In genomic region chr7:3288976-3289970, GRCm38 (mm10) we compare ENCODE assay signal across 8 mouse cellular contexts. TPM values are rescaled to one million over a fixed set of nuclear protein-coding genes. Genes with fewer than 3 reads are reported as not detected.
DNase-seq lines count a peak whose midpoint lies in the region; ATAC-seq lines count a peak whose summit lies in the region.

Myadm (plus strand) TSS chr7:3289080.
Prkcg (plus strand) TSS chr7:3289179.

- 0 out of 2 replicates have a peak, but pooled peaks cover 4% of the 10 kb centered on the region for H3K36me3 ChIP-seq in embryonic facial prominence, embryonic 14.5 days (ENCODE audit: control insufficient read depth, insufficient read depth, low read length)
- peaks cover 9% of the 10 kb centered on the region for H3K36me3 ChIP-seq in heart, embryonic 12.5 days
- H3K36me3 ChIP-seq in kidney, embryonic 15.5 days: peaks cover 7% of the 10 kb centered on the region
- no peaks in the 10 kb centered on the region for H3K36me3 ChIP-seq in liver, embryonic 12.5 days
- H3K36me3 ChIP-seq in stomach, embryonic 15.5 days: no peaks in the 10 kb centered on the region

- peak within 1 kb of the TSS; percentile 95 for H3K27ac ChIP-seq in embryonic facial prominence, embryonic 14.5 days (replicated peaks; ENCODE audit: low read depth, low read length)
- peak within 1 kb of the TSS; percentile 96 for H3K27ac ChIP-seq in heart, embryonic 12.5 days (ENCODE audit: poor library complexity, severe bottlenecking)
- H3K27ac ChIP-seq in kidney, embryonic 15.5 days: peak within 1 kb of the TSS; percentile 88
- peak within 1 kb of the TSS; percentile 62; the same call in 1 of the 2 replicates for H3K27ac ChIP-seq in liver, embryonic 12.5 days
- peak within 1 kb of the TSS; percentile 94 for H3K27ac ChIP-seq in stomach, embryonic 15.5 days

- peak within 1 kb of the TSS; percentile 69 for H3K9ac ChIP-seq in embryonic facial prominence, embryonic 14.5 days (ENCODE audit: low read depth, low read length)
- H3K9ac ChIP-seq in heart, embryonic 12.5 days: peak within 1 kb of the TSS; percentile 81
- peak within 1 kb of the TSS; percentile 51 for H3K9ac ChIP-seq in kidney, embryonic 15.5 days
- H3K9ac ChIP-seq in liver, embryonic 12.5 days: peak within 1 kb of the TSS; percentile 57
- H3K9ac ChIP-seq in stomach, embryonic 15.5 days: peak within 1 kb of the TSS; percentile 52

- 3% methylated on average over 25 of the region's 30 CpGs for WGBS in embryonic facial prominence, embryonic 14.5 days
- WGBS in heart, embryonic 12.5 days: 2% methylated on average over 30 of the region's 30 CpGs
- WGBS in kidney, embryonic 15.5 days: 2% methylated on average over 30 of the region's 30 CpGs
- 4% methylated on average over 30 of the region's 30 CpGs for WGBS in liver, embryonic 12.5 days (ENCODE audit: insufficient replicate concordance)
- 1% methylated on average over 30 of the region's 30 CpGs for WGBS in stomach, embryonic 15.5 days

- peak; percentile 52 for ATAC-seq in embryonic facial prominence, embryonic 14.5 days (ENCODE audit: low read depth)
- peak; percentile 40; the same call in 1 of the 2 replicates for ATAC-seq in heart, embryonic 12.5 days (ENCODE audit: insufficient number of reproducible peaks, low FRiP score)
- peak; percentile 49 for ATAC-seq in kidney, embryonic 15.5 days (replicated peaks; ENCODE audit: low FRiP score)
- peak; percentile 59 for ATAC-seq in liver, embryonic 12.5 days
- ATAC-seq in stomach, embryonic 15.5 days (ENCODE audit: insufficient read depth, low FRiP score, low read depth): peak; percentile 40

- H3K27me3 ChIP-seq in embryonic facial prominence, embryonic 14.5 days (replicated peaks; ENCODE audit: control insufficient read depth, insufficient read depth, low read length): no peaks in the 10 kb centered on the region
- no peaks in the 10 kb centered on the region for H3K27me3 ChIP-seq in heart, embryonic 12.5 days (replicated peaks)
- no peaks in the 10 kb centered on the region for H3K27me3 ChIP-seq in kidney, embryonic 15.5 days
- H3K27me3 ChIP-seq in liver, embryonic 12.5 days (replicated peaks): no peaks in the 10 kb centered on the region
- H3K27me3 ChIP-seq in stomach, embryonic 15.5 days (replicated peaks): no peaks in the 10 kb centered on the region

- peak within 1 kb of the TSS; percentile 45 for H3K4me3 ChIP-seq in embryonic facial prominence, embryonic 14.5 days (ENCODE audit: low read depth, low read length)
- peak within 1 kb of the TSS; percentile 55 for H3K4me3 ChIP-seq in heart, embryonic 12.5 days
- H3K4me3 ChIP-seq in kidney, embryonic 15.5 days (replicated peaks): peak within 1 kb of the TSS; percentile 51
- H3K4me3 ChIP-seq in liver, embryonic 12.5 days: peak within 1 kb of the TSS; percentile 46
- H3K4me3 ChIP-seq in stomach, embryonic 15.5 days (replicated peaks): peak within 1 kb of the TSS; percentile 48

- H3K9me3 ChIP-seq in embryonic facial prominence, embryonic 14.5 days (ENCODE audit: control insufficient read depth, low read length): no peaks in the 10 kb centered on the region
- H3K9me3 ChIP-seq in heart, embryonic 12.5 days (replicated peaks): no peaks in the 10 kb centered on the region
- H3K9me3 ChIP-seq in kidney, embryonic 15.5 days (replicated peaks): no peaks in the 10 kb centered on the region
- H3K9me3 ChIP-seq in liver, embryonic 12.5 days (replicated peaks): no peaks in the 10 kb centered on the region
- H3K9me3 ChIP-seq in stomach, embryonic 15.5 days: no peaks in the 10 kb centered on the region

- peaks cover 17% of the 10 kb centered on the region for H3K4me1 ChIP-seq in embryonic facial prominence, embryonic 14.5 days (ENCODE audit: control insufficient read depth, insufficient read depth, low read length)
- H3K4me1 ChIP-seq in heart, embryonic 12.5 days (replicated peaks): peaks cover 27% of the 10 kb centered on the region
- peaks cover 45% of the 10 kb centered on the region for H3K4me1 ChIP-seq in kidney, embryonic 15.5 days
- peaks cover 51% of the 10 kb centered on the region for H3K4me1 ChIP-seq in liver, embryonic 12.5 days
- H3K4me1 ChIP-seq in stomach, embryonic 15.5 days: peaks cover 22% of the 10 kb centered on the region

- peak; percentile 91 for DNase-seq in A20 (ENCODE audit: low read depth, low spot score)
- peak; percentile 90 to 94 for DNase-seq in adrenal gland, postnatal 36 days
- peak; percentile 93 for DNase-seq in embryonic facial prominence, embryonic 14.5 days (ENCODE audit: low spot score)
- DNase-seq in naive thymus-derived CD4-positive, alpha-beta T cell, adult 2 months (ENCODE audit: low read depth): peak; percentile 34

- H3K4me2 ChIP-seq in embryonic facial prominence, embryonic 14.5 days (ENCODE audit: low read depth, low read length): peak within 1 kb of the TSS; percentile 75
- peak within 1 kb of the TSS; percentile 92 for H3K4me2 ChIP-seq in heart, embryonic 12.5 days
- peak within 1 kb of the TSS; percentile 73 for H3K4me2 ChIP-seq in kidney, embryonic 15.5 days
- H3K4me2 ChIP-seq in liver, embryonic 12.5 days: peak within 1 kb of the TSS; percentile 73
- H3K4me2 ChIP-seq in stomach, embryonic 15.5 days: peak within 1 kb of the TSS; percentile 68

RNA-seq across cellular contexts. Expression of gene Myadm, which starts in this region (rescaled TPM):
- 10 to 100 TPM; 67.8 to 81.2 TPM for total RNA-seq in adrenal gland, postnatal 36 days (2021)
- 149 and 178 TPM in 2 replicates for polyA plus RNA-seq in embryonic facial prominence, embryonic 14.5 days (2014; fragmentation: Nextera tagmentation; extraction: Ambion mirVana)
- 186 and 202 TPM in 2 replicates for polyA plus RNA-seq in heart, embryonic 12.5 days (2016; fragmentation: Nextera tagmentation; extraction: Ambion mirVana)
- 78.3 and 93.8 TPM in 2 replicates for polyA plus RNA-seq in kidney, embryonic 15.5 days (2015; fragmentation: Nextera tagmentation; extraction: Ambion mirVana)
- polyA plus RNA-seq in liver, embryonic 12.5 days (2016; fragmentation: Nextera tagmentation; extraction: Ambion mirVana): 16.6 and 17.5 TPM in 2 replicates
- 140 and 141 TPM in 2 replicates for polyA plus RNA-seq in stomach, embryonic 15.5 days (2015; fragmentation: Nextera tagmentation; extraction: Ambion mirVana)

RNA-seq across cellular contexts. Expression of gene Prkcg, which starts in this region (rescaled TPM):
- total RNA-seq in adrenal gland, postnatal 36 days (2021): under 1 TPM; 0.56 to 0.89 TPM
- polyA plus RNA-seq in embryonic facial prominence, embryonic 14.5 days (2014; fragmentation: Nextera tagmentation; extraction: Ambion mirVana): 0.10 and 0.15 TPM in 2 replicates
- polyA plus RNA-seq in heart, embryonic 12.5 days (2016; fragmentation: Nextera tagmentation; extraction: Ambion mirVana): 0.14 and 0.19 TPM in 2 replicates
- 0.06 and 0.27 TPM in 2 replicates for polyA plus RNA-seq in kidney, embryonic 15.5 days (2015; fragmentation: Nextera tagmentation; extraction: Ambion mirVana)
- polyA plus RNA-seq in liver, embryonic 12.5 days (2016; fragmentation: Nextera tagmentation; extraction: Ambion mirVana): 0.04 TPM in 2 replicates
- polyA plus RNA-seq in stomach, embryonic 15.5 days (2015; fragmentation: Nextera tagmentation; extraction: Ambion mirVana): 0.40 and 0.49 TPM in 2 replicates

Comparison
In these comparisons a context has a peak if more than half of its experiments do, and no peak if none do; other contexts are left out.
1. Peak in every context shown above with its lines: DNase-seq, ATAC-seq, H3K4me3 ChIP-seq and H3K27ac ChIP-seq.
2. DNase-seq: peak in every context shown above with its lines; median percentile 93 in embryonic facial prominence, embryonic 14.5 days; 92 in adrenal gland, postnatal 36 days; 91 in A20; 34 in naive thymus-derived CD4-positive, alpha-beta T cell, adult 2 months.